Mouse (Mus musculus): ENCODE measurements around the gene Fam69a. TPM values are rescaled to one million over a fixed set of nuclear protein-coding genes. Genes with fewer than 3 reads are reported as not detected.

The Fam69a gene
- polyA plus RNA-seq, 1 experiment from 2014 or later: 18.3 TPM

DNA sequence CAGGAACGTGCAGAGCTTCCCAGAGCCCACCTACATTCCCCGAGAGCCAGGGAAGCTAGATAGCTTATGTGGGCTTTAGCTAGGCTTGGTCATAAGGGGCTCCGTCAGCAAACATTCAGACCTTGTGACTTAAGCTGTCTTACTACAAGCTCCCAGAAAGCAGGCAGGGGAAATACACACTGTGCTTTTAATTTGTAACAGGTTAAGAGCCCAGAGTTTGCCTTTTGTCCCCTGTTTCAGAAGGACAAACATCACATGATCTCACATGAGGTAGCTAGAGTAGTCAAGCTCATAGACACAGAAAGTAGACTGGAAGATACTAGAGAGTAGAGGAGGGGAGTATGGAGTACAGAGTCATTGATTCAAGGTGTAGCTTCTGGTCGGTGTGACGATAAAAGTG is 106.2 kb downstream of the Fam69a start:
- Histone ChIP-seq H3K27ac (ENCODE audit: low read depth, low read length) (no peak overlapping the region), H3K9me3 (ENCODE audit: control insufficient read depth, low read length) (no peaks in the 10 kb centered on the region)

DNA sequence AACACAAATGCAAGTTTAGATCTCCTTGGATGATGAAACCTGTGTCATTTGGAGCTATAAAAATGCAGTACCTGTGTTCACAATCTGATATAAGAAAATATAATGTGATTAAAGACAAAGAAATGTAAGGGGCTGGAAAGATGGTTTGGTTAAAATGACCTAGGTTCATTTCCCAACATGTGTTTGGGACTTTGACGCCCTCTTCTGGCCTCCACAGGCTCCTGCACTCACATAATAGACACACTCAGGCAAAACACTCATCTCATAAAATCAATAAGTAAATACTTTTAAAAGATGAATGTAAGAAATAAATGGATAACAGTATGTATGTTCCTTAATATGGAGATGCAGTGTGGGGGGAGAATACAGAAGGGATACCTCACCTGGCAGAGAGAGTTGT is 109.8 kb downstream of the Fam69a start:
- no peak overlapping the region for H3K4me2 ChIP-seq (replicated peaks; ENCODE audit: low read depth, low read length)
- no peaks in the 10 kb centered on the region for H3K27me3 ChIP-seq (ENCODE audit: control insufficient read depth, insufficient read depth, low read length)
- H3K9ac ChIP-seq (ENCODE audit: low read depth, low read length): no peak overlapping the region
- no peaks in the 10 kb centered on the region for H3K36me3 ChIP-seq (ENCODE audit: control insufficient read depth, insufficient read depth, low read length)
- whole genome bisulfite sequencing: 75% methylated on average over 1 of the region's 1 CpGs
- ATAC-seq (ENCODE audit: low FRiP score, low TSS enrichment): no peak
- no peak overlapping the region for H3K27ac ChIP-seq (ENCODE audit: low read depth, low read length)
- H3K9me3 ChIP-seq (ENCODE audit: control insufficient read depth, low read length): no peaks in the 10 kb centered on the region
- no peak overlapping the region for H3K4me3 ChIP-seq (ENCODE audit: low read length)
- H3K4me1 ChIP-seq (ENCODE audit: control insufficient read depth, insufficient read depth, low read length): no peaks in the 10 kb centered on the region

More for the DNA sequence above, 106.2 kb downstream of the Fam69a start:
- no peak for ATAC-seq (ENCODE audit: low FRiP score, low TSS enrichment)
- H3K27me3 ChIP-seq (ENCODE audit: control insufficient read depth, insufficient read depth, low read length): no peaks in the 10 kb centered on the region
- no peaks in the 10 kb centered on the region for H3K4me1 ChIP-seq (ENCODE audit: control insufficient read depth, insufficient read depth, low read length)
- no peak overlapping the region for H3K4me2 ChIP-seq (replicated peaks; ENCODE audit: low read depth, low read length)
- 84% methylated on average over 5 of the region's 5 CpGs for WGBS
- H3K36me3 ChIP-seq (ENCODE audit: control insufficient read depth, insufficient read depth, low read length): no peaks in the 10 kb centered on the region
- no peak overlapping the region for H3K4me3 ChIP-seq (ENCODE audit: low read length)
- H3K9ac ChIP-seq (ENCODE audit: low read depth, low read length): no peak overlapping the region

DNA sequence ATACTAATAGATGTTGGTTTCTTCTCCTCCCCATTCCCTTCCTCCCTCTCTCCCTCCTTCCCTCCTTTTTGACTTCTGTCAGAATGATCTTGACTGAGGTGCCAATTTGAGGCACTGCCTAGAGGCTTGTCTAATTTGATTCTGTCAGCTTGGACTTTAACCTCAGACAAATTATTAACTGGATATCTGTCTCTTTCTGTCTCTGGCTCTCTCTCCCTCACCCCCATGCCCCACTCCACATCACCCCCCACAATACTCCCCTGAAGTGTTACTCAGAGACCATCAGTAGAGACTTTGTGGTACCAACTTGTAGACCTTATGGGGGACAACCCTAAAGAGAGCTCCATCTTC is 111.6 kb downstream of the Fam69a start:
- H3K27me3 ChIP-seq (ENCODE audit: control insufficient read depth, insufficient read depth, low read length): no peaks in the 10 kb centered on the region
- no peak overlapping the region for H3K27ac ChIP-seq (ENCODE audit: low read depth, low read length)
- no peaks in the 10 kb centered on the region for H3K36me3 ChIP-seq (ENCODE audit: control insufficient read depth, insufficient read depth, low read length)
- H3K4me2 ChIP-seq (replicated peaks; ENCODE audit: low read depth, low read length): no peak overlapping the region
- H3K4me3 ChIP-seq (ENCODE audit: low read length): no peak overlapping the region
- H3K4me1 ChIP-seq (ENCODE audit: control insufficient read depth, insufficient read depth, low read length): no peaks in the 10 kb centered on the region
- H3K9me3 ChIP-seq (ENCODE audit: control insufficient read depth, low read length): no peaks in the 10 kb centered on the region
- no peak for ATAC-seq (ENCODE audit: low FRiP score, low TSS enrichment)
- no peak overlapping the region for H3K9ac ChIP-seq (ENCODE audit: low read depth, low read length)

DNA sequence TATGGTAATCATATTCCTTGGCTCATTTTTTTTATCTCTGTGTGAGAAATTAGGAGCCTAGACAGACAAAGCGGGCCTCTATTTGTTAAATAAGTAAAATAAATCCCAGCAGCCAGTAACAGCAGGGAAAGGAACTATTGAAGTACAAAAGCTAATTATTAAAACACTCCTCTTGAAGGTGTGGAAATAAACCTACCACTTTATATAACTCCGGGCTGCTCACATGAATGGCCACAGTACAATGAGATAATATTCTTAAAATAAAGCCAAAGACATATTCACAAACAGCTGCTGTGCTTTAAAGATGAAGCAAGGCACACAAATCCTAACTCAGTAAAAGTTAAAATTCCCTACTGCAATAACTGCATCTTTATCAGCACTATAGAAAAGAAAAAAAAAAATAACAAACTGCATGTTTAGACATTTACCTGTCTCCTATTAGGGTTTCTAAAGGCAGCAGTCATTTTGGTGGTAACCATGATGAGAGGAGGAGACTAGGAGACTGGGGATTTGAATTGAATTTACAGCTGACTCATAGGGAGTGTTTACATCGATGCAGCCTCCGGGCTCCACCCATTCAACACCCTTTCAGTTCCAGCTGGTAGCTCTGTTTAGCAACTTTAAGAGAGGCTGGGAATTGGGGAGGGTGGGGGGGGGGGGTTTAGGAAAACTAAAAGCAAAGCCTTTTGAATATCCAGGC is 112.2 kb downstream of the Fam69a start, which contains the start of gene Evi5:
TSS of gene Evi5 (minus strand) at position 547 of the 700 bp plus-strand sequence.
- H3K9me3 ChIP-seq (ENCODE audit: control insufficient read depth, low read length): no peaks in the 10 kb centered on the region
- H3K27ac ChIP-seq (ENCODE audit: low read depth, low read length): no peak within 1 kb of the TSS
- 45% methylated on average over 4 of the region's 4 CpGs for WGBS
- no peak for ATAC-seq (ENCODE audit: low FRiP score, low TSS enrichment)
- no peak within 1 kb of the TSS for H3K4me2 ChIP-seq (replicated peaks; ENCODE audit: low read depth, low read length)
- H3K9ac ChIP-seq (ENCODE audit: low read depth, low read length): no peak within 1 kb of the TSS
- H3K36me3 ChIP-seq (ENCODE audit: control insufficient read depth, insufficient read depth, low read length): no peaks in the 10 kb centered on the region
- H3K27me3 ChIP-seq (ENCODE audit: control insufficient read depth, insufficient read depth, low read length): no peaks in the 10 kb centered on the region
- no peaks in the 10 kb centered on the region for H3K4me1 ChIP-seq (ENCODE audit: control insufficient read depth, insufficient read depth, low read length)
- H3K4me3 ChIP-seq (ENCODE audit: low read length): no peak within 1 kb of the TSS

DNA sequence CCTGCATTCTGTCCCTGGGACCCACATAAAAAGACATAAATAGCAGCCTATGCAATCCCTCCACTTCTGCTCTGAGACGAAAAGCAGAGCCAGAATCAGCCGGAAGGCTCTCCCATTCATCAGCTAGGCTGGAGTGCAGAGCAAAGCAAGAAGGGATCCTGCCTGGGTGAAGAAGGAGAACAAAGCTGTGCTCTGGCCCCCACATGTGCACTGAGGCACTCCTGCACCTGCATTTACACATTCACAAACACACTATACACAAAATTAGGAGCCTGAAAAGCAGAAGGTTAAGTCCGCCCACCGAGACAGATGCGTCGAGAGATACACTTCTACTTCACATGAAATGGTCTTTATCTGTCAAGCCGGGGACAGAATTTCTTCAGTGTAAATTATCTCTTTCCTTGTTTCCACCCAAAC is 113.0 kb downstream of the Fam69a start:
- H3K36me3 ChIP-seq (ENCODE audit: control insufficient read depth, insufficient read depth, low read length): no peaks in the 10 kb centered on the region
- no peak overlapping the region for H3K27ac ChIP-seq (ENCODE audit: low read depth, low read length)
- H3K4me1 ChIP-seq (ENCODE audit: control insufficient read depth, insufficient read depth, low read length): no peaks in the 10 kb centered on the region
- H3K4me2 ChIP-seq (replicated peaks; ENCODE audit: low read depth, low read length): no peak overlapping the region
- ATAC-seq (ENCODE audit: low FRiP score, low TSS enrichment): no peak
- 76% methylated on average over 7 of the region's 7 CpGs for WGBS
- H3K9me3 ChIP-seq (ENCODE audit: control insufficient read depth, low read length): no peaks in the 10 kb centered on the region
- H3K4me3 ChIP-seq (ENCODE audit: low read length): no peak overlapping the region
- H3K27me3 ChIP-seq (ENCODE audit: control insufficient read depth, insufficient read depth, low read length): no peaks in the 10 kb centered on the region
- H3K9ac ChIP-seq (ENCODE audit: low read depth, low read length): no peak overlapping the region

DNA sequence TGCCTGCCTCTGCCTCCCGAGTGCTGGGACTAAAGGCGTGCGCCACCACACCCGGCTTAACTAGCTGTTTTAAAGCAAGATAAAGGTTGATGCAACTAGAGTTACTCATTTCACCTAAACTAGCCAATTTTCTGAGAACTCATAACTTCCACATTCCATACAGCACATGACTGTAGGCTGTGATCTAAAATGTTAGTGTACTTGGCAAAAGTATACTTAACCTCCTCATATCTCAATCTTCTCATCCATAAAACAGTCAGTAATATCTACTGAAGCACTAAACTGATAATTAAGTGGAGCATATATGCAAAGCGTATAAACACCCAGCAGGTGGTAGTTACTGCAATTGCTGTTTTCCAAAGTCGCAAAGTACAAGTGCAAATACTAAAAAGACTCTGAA is 113.6 kb downstream of the Fam69a start:
- Histone ChIP-seq H3K4me2 (replicated peaks; ENCODE audit: low read depth, low read length) (no peak overlapping the region), H3K9me3 (ENCODE audit: control insufficient read depth, low read length) (no peaks in the 10 kb centered on the region), H3K4me1 (ENCODE audit: control insufficient read depth, insufficient read depth, low read length) (no peaks in the 10 kb centered on the region), H3K4me3 (ENCODE audit: low read length) (no peak overlapping the region), H3K36me3 (ENCODE audit: control insufficient read depth, insufficient read depth, low read length) (no peaks in the 10 kb centered on the region), H3K27ac (ENCODE audit: low read depth, low read length) (no peak overlapping the region), H3K27me3 (ENCODE audit: control insufficient read depth, insufficient read depth, low read length) (no peaks in the 10 kb centered on the region), H3K9ac (ENCODE audit: low read depth, low read length) (no peak overlapping the region)
- WGBS: 92% methylated on average over 6 of the region's 6 CpGs
- ATAC-seq (ENCODE audit: low FRiP score, low TSS enrichment): no peak

DNA sequence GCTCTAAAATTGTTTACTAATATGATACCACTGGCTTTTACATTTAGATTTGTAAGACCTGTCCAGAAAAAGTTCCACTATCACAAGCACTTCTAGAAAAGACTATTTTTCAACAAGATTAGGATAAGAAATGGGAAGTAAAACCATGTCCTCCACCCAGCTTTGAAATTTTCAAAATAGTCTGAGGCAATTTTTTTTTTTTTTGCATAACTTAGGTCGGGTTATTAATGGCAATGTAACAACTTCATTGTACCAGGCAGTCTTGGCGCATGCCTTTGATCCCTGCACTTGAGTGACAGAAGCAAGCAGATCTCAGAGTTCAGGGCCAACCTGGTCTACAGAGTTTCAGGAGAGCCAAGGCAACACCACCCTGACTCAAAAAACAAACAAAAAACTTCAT is 117.2 kb downstream of the Fam69a start:
- WGBS: 50% methylated on average over 2 of the region's 2 CpGs
- ATAC-seq (ENCODE audit: low FRiP score, low TSS enrichment): no peak
- peak overlapping the region; percentile 47 for H3K4me2 ChIP-seq (replicated peaks; ENCODE audit: low read depth, low read length)
- no peaks in the 10 kb centered on the region for H3K9me3 ChIP-seq (ENCODE audit: control insufficient read depth, low read length)
- H3K27ac ChIP-seq (ENCODE audit: low read depth, low read length): no peak overlapping the region
- H3K27me3 ChIP-seq (ENCODE audit: control insufficient read depth, insufficient read depth, low read length): no peaks in the 10 kb centered on the region
- no peaks in the 10 kb centered on the region for H3K36me3 ChIP-seq (ENCODE audit: control insufficient read depth, insufficient read depth, low read length)
- no peak overlapping the region for H3K4me3 ChIP-seq (ENCODE audit: low read length)
- no peak overlapping the region for H3K9ac ChIP-seq (ENCODE audit: low read depth, low read length)
- peaks cover 17% of the 10 kb centered on the region for H3K4me1 ChIP-seq (ENCODE audit: control insufficient read depth, insufficient read depth, low read length)

DNA sequence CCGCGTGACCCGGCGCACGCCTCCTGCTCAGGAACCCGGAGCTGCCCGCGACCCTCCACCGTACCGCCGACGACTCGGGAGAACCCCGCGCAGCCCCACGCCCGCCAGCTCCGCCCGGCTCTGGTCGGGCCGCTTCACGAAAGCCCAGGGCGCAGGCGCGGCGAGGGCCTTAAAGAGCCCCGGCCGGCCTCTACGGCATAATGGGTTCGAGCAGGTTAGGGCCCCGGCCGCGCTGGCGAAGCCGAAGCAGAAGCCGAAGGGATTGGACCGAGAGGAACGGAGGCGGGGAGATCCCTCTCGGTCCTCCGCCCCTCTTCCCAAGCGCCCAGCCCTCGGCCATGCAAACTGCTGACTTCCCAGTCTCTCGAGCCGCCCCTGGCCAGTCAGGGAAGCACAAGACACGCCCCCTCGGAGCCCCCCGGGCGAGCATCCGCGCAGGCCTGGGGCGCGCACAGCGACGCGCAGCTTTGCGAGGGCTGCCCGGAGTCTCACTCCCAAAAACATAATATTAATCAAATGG is 117.9 kb downstream of the Fam69a start:
- H3K9me3 ChIP-seq (ENCODE audit: control insufficient read depth, low read length): no peaks in the 10 kb centered on the region
- WGBS: under 1% methylated on average over 57 of the region's 58 CpGs
- H3K36me3 ChIP-seq (ENCODE audit: control insufficient read depth, insufficient read depth, low read length): no peaks in the 10 kb centered on the region
- peak overlapping the region; percentile 47 for H3K4me2 ChIP-seq (replicated peaks; ENCODE audit: low read depth, low read length)
- peaks cover 21% of the 10 kb centered on the region for H3K4me1 ChIP-seq (ENCODE audit: control insufficient read depth, insufficient read depth, low read length)
- peak overlapping the region; percentile 82 for H3K4me3 ChIP-seq (ENCODE audit: low read length)
- peak; percentile 99 for ATAC-seq (ENCODE audit: low FRiP score, low TSS enrichment)
- H3K9ac ChIP-seq (ENCODE audit: low read depth, low read length): peak overlapping the region; percentile 90
- H3K27ac ChIP-seq (ENCODE audit: low read depth, low read length): peak overlapping the region; percentile 96
- H3K27me3 ChIP-seq (ENCODE audit: control insufficient read depth, insufficient read depth, low read length): no peaks in the 10 kb centered on the region

DNA sequence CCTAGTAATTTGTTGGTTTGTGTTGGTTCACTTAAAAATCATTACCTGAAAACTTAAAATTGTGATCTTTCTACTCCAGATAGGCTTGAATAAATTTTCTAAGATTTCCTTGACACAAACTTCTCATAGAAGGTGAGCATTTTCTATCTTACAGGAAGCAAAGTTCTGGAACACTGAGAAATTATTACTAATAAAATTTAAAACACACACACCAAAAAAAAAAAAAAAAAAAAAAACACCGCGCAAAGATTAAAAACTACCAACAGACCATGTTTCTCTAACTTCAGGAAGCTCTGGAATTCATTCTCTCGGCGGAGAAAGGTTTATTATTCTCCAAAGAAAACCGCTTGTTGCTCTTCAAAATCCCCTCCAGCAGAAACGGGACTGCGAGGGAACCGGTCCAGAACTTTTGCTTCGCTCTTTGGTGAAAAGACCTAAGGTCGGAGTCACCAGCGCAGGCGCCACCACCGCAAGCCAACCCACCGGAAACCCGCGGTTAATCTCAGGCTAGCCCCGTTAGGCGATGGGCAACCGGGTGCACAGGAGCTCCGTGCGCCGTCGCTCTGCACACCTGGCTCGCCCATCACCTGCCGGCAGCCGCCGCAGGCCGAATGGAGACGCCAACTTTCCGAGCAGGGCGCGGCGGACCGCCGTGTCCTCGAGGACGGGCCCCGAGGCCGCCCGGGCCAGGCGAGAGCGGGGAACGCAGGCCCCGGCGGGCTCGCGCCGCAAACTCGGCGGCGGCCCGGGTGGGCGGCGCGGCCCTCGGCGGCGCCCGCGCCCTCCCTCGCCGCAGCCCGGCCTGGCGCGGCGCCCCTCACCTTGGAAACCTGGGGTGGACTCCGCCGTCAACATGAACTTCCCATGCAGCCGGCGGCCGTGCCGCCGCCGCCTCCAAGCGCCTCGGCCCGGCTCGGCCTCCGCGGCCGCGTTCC is 118.6 kb downstream of the Fam69a start:
- peak; percentile 75 for ATAC-seq (ENCODE audit: low FRiP score, low TSS enrichment)
- H3K27ac ChIP-seq (ENCODE audit: low read depth, low read length): peak overlapping the region; percentile 96
- H3K9me3 ChIP-seq (ENCODE audit: control insufficient read depth, low read length): no peaks in the 10 kb centered on the region
- peak overlapping the region; percentile 82 for H3K4me3 ChIP-seq (ENCODE audit: low read length)
- H3K4me2 ChIP-seq (replicated peaks; ENCODE audit: low read depth, low read length): peak overlapping the region; percentile 47
- H3K36me3 ChIP-seq (ENCODE audit: control insufficient read depth, insufficient read depth, low read length): no peaks in the 10 kb centered on the region
- under 1% methylated on average over 66 of the region's 82 CpGs for WGBS
- H3K27me3 ChIP-seq (ENCODE audit: control insufficient read depth, insufficient read depth, low read length): no peaks in the 10 kb centered on the region
- peaks cover 21% of the 10 kb centered on the region for H3K4me1 ChIP-seq (ENCODE audit: control insufficient read depth, insufficient read depth, low read length)
- H3K9ac ChIP-seq (ENCODE audit: low read depth, low read length): peak overlapping the region; percentile 90
